Mouse (Mus musculus) midbrain, embryonic 16.5 days (tissue): ENCODE data around the gene Adnp. TPM values are rescaled to one million over a fixed set of nuclear protein-coding genes. Genes with fewer than 3 reads are reported as not detected.
"Not testable (repeated sequence)": the region's sequence is repeated elsewhere in the genome, so short reads cannot be mapped to it uniquely, and the experiment has no call there.

Experiments
- ATAC-seq: fragments of 200-750 bp; cut with Nextera tagmentation; 2 replicates; pipeline ENCODE4 v1.8.0; 2017; ENCODE audit warnings: moderate TSS enrichment
- H3K27ac ChIP-seq: fragments of 300-500 bp; sonication (generic); 2 replicates; pipeline ENCODE4 v1.5.1; 2014; ENCODE audit warnings: mild to moderate bottlenecking, low read length, mixed read lengths
- H3K27me3 ChIP-seq: fragments of 300-500 bp; sonication (generic); 2 replicates; pipeline ENCODE4 v1.6.1; 2014; ENCODE audit warnings: low read depth, low read length, mixed read lengths; ENCODE audit not compliant: control insufficient read depth, insufficient read depth
- H3K36me3 ChIP-seq: fragments of 300-500 bp; sonication (generic); 2 replicates; pipeline ENCODE4 v1.6.1; 2014; ENCODE audit warnings: mild to moderate bottlenecking, low read length, moderate library complexity, mixed read lengths; ENCODE audit not compliant: control insufficient read depth, insufficient read depth
- H3K4me1 ChIP-seq: fragments of 300-500 bp; sonication (generic); 2 replicates; pipeline ENCODE4 v1.6.1; 2014; ENCODE audit warnings: mild to moderate bottlenecking, low read length, mixed read lengths; ENCODE audit not compliant: control insufficient read depth, insufficient read depth
- H3K4me2 ChIP-seq: fragments of 300-500 bp; sonication (generic); 2 replicates; pipeline ENCODE4 v1.6.1; 2014; ENCODE audit warnings: mild to moderate bottlenecking, low read length, mixed read lengths
- H3K4me3 ChIP-seq: fragments of 300-500 bp; sonication (generic); 2 replicates; pipeline ENCODE4 v1.5.1; 2014; ENCODE audit warnings: low read depth, mild to moderate bottlenecking, low read length, moderate library complexity, mixed read lengths
- H3K9ac ChIP-seq: fragments of 300-500 bp; sonication (generic); 2 replicates; pipeline ENCODE4 v1.6.1; 2014; ENCODE audit warnings: low read depth, low read length, mixed read lengths
- H3K9me3 ChIP-seq: fragments of 300-500 bp; sonication (generic); replicated peaks from 2 replicates; pipeline ENCODE4 v1.6.1; 2014; ENCODE audit warnings: mild to moderate bottlenecking, low read length, mixed read lengths; ENCODE audit not compliant: control insufficient read depth, poor library complexity, severe bottlenecking
- WGBS: fragments of 180-500 bp; shearing (Covaris S2); extraction: QIAGEN DNeasy Blood & Tissue Kit; methylation state at CpG from one replicate; pipeline ENCODE4 v1.1.7; 2014; 5-methylcytosine and 5-hydroxymethylcytosine counted together
- polyA plus RNA-seq: library from polyadenylated mRNA; unstranded; fragments of >200 nt; fragmentation: Nextera tagmentation; extraction: Ambion mirVana; gene quantifications from 2 replicates; pipeline ENCODE4 v1.2.1, GENCODE M21; 2015

The Adnp gene
- polyA plus RNA-seq, 1 experiment from 2014 or later, result 2.8 TPM

GRCm38 (mm10) chr2:168166750-168167460, 40.0 kb downstream of the Adnp start:
- Histone ChIP-seq H3K4me1 (peaks cover 8% of the 10 kb centered on the region), H3K4me2 (no peak overlapping the region), H3K4me3 (no peak overlapping the region), H3K27me3 (no peaks in the 10 kb centered on the region), H3K9me3 (no peaks in the 10 kb centered on the region), H3K9ac (no peak overlapping the region), H3K27ac (no peak overlapping the region), H3K36me3 (no peaks in the 10 kb centered on the region)
- ATAC-seq, result no peak
- 49% methylated on average over 21 of the region's 21 CpGs for WGBS

GRCm38 (mm10) chr2:168161978-168162377, 44.9 kb downstream of the Adnp start:
- no peak overlapping the region for H3K9ac ChIP-seq

GRCm38 (mm10) chr2:168161514-168161971, 45.4 kb downstream of the Adnp start:
- 4% methylated on average over 11 of the region's 11 CpGs for WGBS
- peak overlapping the region; percentile 33 for H3K4me2 ChIP-seq
- no peak overlapping the region; the same call in 1 of the 2 replicates for H3K4me3 ChIP-seq
- peak overlapping the region; percentile 40; the same call in 1 of the 2 replicates for H3K9ac ChIP-seq
- no peaks in the 10 kb centered on the region for H3K36me3 ChIP-seq
- H3K4me1 ChIP-seq, result peaks cover 12% of the 10 kb centered on the region; the same call in 1 of the 2 replicates
- H3K27me3 ChIP-seq, result no peaks in the 10 kb centered on the region
- no peaks in the 10 kb centered on the region for H3K9me3 ChIP-seq
- no peak for ATAC-seq
- H3K27ac ChIP-seq, result no peak overlapping the region

More at GRCm38 (mm10) chr2:168161978-168162377, 44.9 kb downstream of the Adnp start:
- Histone ChIP-seq H3K36me3 (no peaks in the 10 kb centered on the region), H3K4me3 (no peak overlapping the region; the same call in 1 of the 2 replicates), H3K9me3 (no peaks in the 10 kb centered on the region), H3K4me2 (peak overlapping the region; percentile 33), H3K27me3 (no peaks in the 10 kb centered on the region), H3K4me1 (peaks cover 12% of the 10 kb centered on the region; the same call in 1 of the 2 replicates), H3K27ac (no peak overlapping the region)
- no peak for ATAC-seq
- WGBS, result 10% methylated on average over 14 of the region's 14 CpGs

- Histone ChIP-seq H3K27me3 (no peaks in the 10 kb centered on the region), H3K9me3 (no peaks in the 10 kb centered on the region), H3K4me1 (peaks cover 12% of the 10 kb centered on the region; the same call in 1 of the 2 replicates), H3K4me3 (no peak overlapping the region), H3K4me2 (no peak overlapping the region), H3K36me3 (no peaks in the 10 kb centered on the region), H3K9ac (no peak overlapping the region), H3K27ac (no peak overlapping the region)
- no peak for ATAC-seq
- 85% methylated on average over 9 of the region's 9 CpGs for WGBS
Observed at GRCm38 (mm10) chr2:168160370-168160930, 46.5 kb downstream of the Adnp start.

GRCm38 (mm10) chr2:168158911-168159711, 47.8 kb downstream of the Adnp start:
- Histone ChIP-seq H3K4me1 (peaks cover 16% of the 10 kb centered on the region), H3K27ac (no peak overlapping the region), H3K4me2 (peak overlapping the region; percentile 41), H3K9me3 (no peaks in the 10 kb centered on the region), H3K36me3 (no peaks in the 10 kb centered on the region), H3K4me3 (peak overlapping the region; percentile 5; the same call in 1 of the 2 replicates), H3K27me3 (no peaks in the 10 kb centered on the region), H3K9ac (peak overlapping the region; percentile 32; the same call in 1 of the 2 replicates)
- WGBS, result 1% methylated on average over 22 of the region's 25 CpGs
- ATAC-seq, result no peak

- H3K9me3 ChIP-seq, H3K4me3 ChIP-seq, H3K27me3 ChIP-seq, ATAC-seq, H3K9ac ChIP-seq, H3K27ac ChIP-seq, H3K4me2 ChIP-seq, H3K36me3 ChIP-seq: not testable (repeated sequence)
- peaks cover 16% of the 10 kb centered on the region for H3K4me1 ChIP-seq
- 56% methylated on average over 9 of the region's 11 CpGs for WGBS
Observed at GRCm38 (mm10) chr2:168157974-168158373, 48.9 kb downstream of the Adnp start.

- Histone ChIP-seq H3K4me3 (no peak overlapping the region), H3K9ac (no peak overlapping the region), H3K36me3 (no peaks in the 10 kb centered on the region), H3K27ac (no peak overlapping the region), H3K4me1 (peaks cover 10% of the 10 kb centered on the region), H3K4me2 (no peak overlapping the region), H3K9me3 (no peaks in the 10 kb centered on the region), H3K27me3 (no peaks in the 10 kb centered on the region)
- WGBS, result 22% methylated on average over 14 of the region's 14 CpGs
- ATAC-seq, result no peak
Observed at GRCm38 (mm10) chr2:168156361-168156760, 50.6 kb downstream of the Adnp start.

GRCm38 (mm10) chr2:168155666-168156065, 51.2 kb downstream of the Adnp start:
- Histone ChIP-seq H3K9me3 (no peaks in the 10 kb centered on the region), H3K4me1 (peaks cover 10% of the 10 kb centered on the region), H3K27me3 (no peaks in the 10 kb centered on the region), H3K36me3 (no peaks in the 10 kb centered on the region), H3K9ac (no peak overlapping the region), H3K27ac (no peak overlapping the region), H3K4me3 (no peak overlapping the region), H3K4me2 (no peak overlapping the region)
- no peak for ATAC-seq
- WGBS, result 88% methylated on average over 7 of the region's 7 CpGs
